Mouse (Mus musculus) intestine, embryonic 16.5 days (tissue): ENCODE data around the gene Slc7a14. TPM values are rescaled to one million over a fixed set of nuclear protein-coding genes. Genes with fewer than 3 reads are reported as not detected.

Experiments
- ATAC-seq: fragments of 200-750 bp; cut with Nextera tagmentation; 2 replicates; pipeline ENCODE4 v1.8.0; 2017; ENCODE audit warnings: moderate TSS enrichment, moderate library complexity
- H3K27ac ChIP-seq: fragments of 300-500 bp; sonication (generic); 2 replicates; pipeline ENCODE4 v1.5.1; 2014; ENCODE audit warnings: mild to moderate bottlenecking, low read length
- H3K27me3 ChIP-seq: fragments of 300-500 bp; sonication (generic); replicated peaks from 2 replicates; pipeline ENCODE4 v1.6.1; 2014; ENCODE audit warnings: low read length, control low read depth, mixed read lengths; ENCODE audit not compliant: control insufficient read depth, insufficient read depth
- H3K36me3 ChIP-seq: fragments of 300-500 bp; sonication (generic); 2 replicates; pipeline ENCODE4 v1.6.1; 2014; ENCODE audit warnings: low read length, control low read depth; ENCODE audit not compliant: control insufficient read depth, insufficient read depth
- H3K4me1 ChIP-seq: fragments of 300-500 bp; sonication (generic); 2 replicates; pipeline ENCODE4 v1.6.1; 2014; ENCODE audit warnings: low read length, control low read depth, mixed read lengths; ENCODE audit not compliant: control insufficient read depth, insufficient read depth
- H3K4me2 ChIP-seq: fragments of 300-500 bp; sonication (generic); 2 replicates; pipeline ENCODE4 v1.6.1; 2014; ENCODE audit warnings: low read depth, low read length, control low read depth
- H3K4me3 ChIP-seq: fragments of 300-500 bp; sonication (generic); 2 replicates; pipeline ENCODE4 v1.5.1; 2014; ENCODE audit warnings: mild to moderate bottlenecking, low read length
- H3K9ac ChIP-seq: fragments of 300-500 bp; sonication (generic); 2 replicates; pipeline ENCODE4 v1.6.1; 2014; ENCODE audit warnings: low read depth, low read length
- H3K9me3 ChIP-seq: fragments of 300-500 bp; sonication (generic); 2 replicates; pipeline ENCODE4 v1.6.1; 2016; ENCODE audit warnings: low read length, control low read depth; ENCODE audit not compliant: control insufficient read depth
- WGBS: fragments of 180-500 bp; shearing (Covaris S2); extraction: QIAGEN DNeasy Blood & Tissue Kit; methylation state at CpG from one replicate; pipeline ENCODE4 v1.1.7; 2014; 5-methylcytosine and 5-hydroxymethylcytosine counted together
- polyA plus RNA-seq: library from polyadenylated mRNA; unstranded; fragments of >200 nt; fragmentation: Nextera tagmentation; extraction: Ambion mirVana; gene quantifications from 2 replicates; pipeline ENCODE4 v1.2.1, GENCODE M21; 2015

Slc7a14 gene
- polyA plus RNA-seq, 1 experiment from 2014 or later, result 0.59 TPM

DNA sequence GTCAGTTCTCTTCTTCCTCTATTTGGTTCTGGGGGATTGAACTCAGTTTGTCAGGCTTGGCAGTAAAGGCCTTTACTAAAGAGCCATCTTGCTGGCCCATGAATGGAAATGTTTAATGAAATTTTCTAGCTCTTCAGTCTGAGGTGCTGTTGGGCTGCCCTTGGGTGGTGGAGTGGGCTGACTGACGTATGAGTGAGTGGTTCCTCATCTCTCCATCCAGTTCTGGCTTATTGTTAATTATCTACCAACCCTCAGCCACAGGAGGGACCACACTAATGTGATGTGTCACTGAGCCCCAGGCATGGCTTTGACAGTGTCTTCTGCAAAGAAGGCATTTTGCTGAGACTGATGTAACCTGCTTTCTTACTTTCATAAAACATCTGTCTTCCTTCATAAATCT is 66.7 kb downstream of the Slc7a14 start:
- Histone ChIP-seq H3K9me3 (no peaks in the 10 kb centered on the region), H3K4me1 (no peaks in the 10 kb centered on the region), H3K27me3 (no peaks in the 10 kb centered on the region), H3K27ac (no peak overlapping the region), H3K36me3 (no peaks in the 10 kb centered on the region), H3K9ac (no peak overlapping the region), H3K4me2 (no peak overlapping the region), H3K4me3 (no peak overlapping the region)
- no peak for ATAC-seq
- 67% methylated on average over 1 of the region's 1 CpGs for WGBS

DNA sequence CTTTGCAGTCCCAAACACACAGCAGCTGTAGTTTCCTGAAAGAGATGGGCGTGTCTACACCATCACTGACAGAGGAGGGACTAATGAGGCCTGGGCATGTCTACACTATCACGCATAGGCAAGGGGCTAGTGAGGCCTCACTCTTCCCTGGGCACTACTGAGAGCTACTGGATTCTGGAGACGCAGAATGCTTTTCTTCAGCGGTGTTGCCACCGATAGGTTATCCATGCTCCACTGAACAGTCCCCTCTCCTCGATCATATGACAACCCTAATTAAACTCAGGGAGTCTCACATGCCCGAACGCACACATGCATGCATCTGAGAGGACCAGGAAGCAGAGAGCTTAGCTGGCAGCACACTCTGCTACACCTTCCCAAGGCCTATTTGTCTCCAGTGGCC is 69.3 kb downstream of the Slc7a14 start:
- Histone ChIP-seq H3K36me3 (no peaks in the 10 kb centered on the region), H3K9ac (no peak overlapping the region), H3K27me3 (no peaks in the 10 kb centered on the region), H3K27ac (no peak overlapping the region), H3K4me1 (no peaks in the 10 kb centered on the region), H3K9me3 (no peaks in the 10 kb centered on the region), H3K4me2 (no peak overlapping the region), H3K4me3 (no peak overlapping the region)
- ATAC-seq, result no peak
- 87% methylated on average over 8 of the region's 8 CpGs for WGBS

DNA sequence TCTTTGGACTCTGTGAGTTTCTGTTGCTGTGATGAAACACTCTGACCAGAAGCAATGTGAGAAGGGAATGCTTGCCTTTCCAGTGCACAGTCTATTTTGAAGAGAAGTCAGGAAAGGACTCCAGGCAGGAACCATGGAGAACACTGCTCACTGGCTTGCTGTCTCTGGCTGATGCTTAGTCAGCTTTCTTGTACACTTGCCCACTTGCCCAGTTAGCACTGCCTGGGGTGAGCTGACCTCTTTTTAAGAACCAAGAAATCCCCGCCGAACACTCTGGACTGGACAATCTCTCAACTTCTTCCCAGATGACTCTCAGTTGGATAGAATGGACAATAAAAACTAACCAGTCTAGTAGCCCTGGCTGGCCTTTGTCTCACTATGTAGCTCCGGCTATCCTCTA is 70.5 kb downstream of the Slc7a14 start:
- Histone ChIP-seq H3K9me3 (no peaks in the 10 kb centered on the region), H3K27ac (no peak overlapping the region), H3K4me1 (no peaks in the 10 kb centered on the region), H3K36me3 (no peaks in the 10 kb centered on the region), H3K27me3 (no peaks in the 10 kb centered on the region), H3K9ac (no peak overlapping the region), H3K4me2 (no peak overlapping the region), H3K4me3 (no peak overlapping the region)
- ATAC-seq, result no peak
- WGBS, result 96% methylated on average over 3 of the region's 3 CpGs

DNA sequence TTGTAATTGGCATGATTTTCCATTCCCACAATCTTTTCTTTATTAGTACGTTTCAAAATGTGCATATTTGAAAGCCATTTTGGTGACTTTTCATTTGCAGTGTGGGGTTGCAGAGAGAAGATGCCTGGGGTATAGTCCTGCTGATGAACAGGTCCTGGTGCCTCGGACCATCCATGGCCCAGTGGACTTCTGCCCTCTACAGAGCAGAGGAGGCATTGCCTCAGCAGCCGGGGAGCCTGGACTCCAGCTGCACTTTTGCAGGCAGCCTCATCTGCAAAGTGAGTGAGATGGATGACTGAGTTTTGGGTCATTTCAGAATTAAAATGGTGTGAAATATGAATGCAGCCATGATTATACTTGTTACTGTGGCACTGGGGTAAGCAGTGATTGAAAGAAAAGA is 72.2 kb downstream of the Slc7a14 start:
- H3K4me1 ChIP-seq, result no peaks in the 10 kb centered on the region
- no peak overlapping the region for H3K9ac ChIP-seq
- 29% methylated on average over 3 of the region's 3 CpGs for WGBS
- H3K4me2 ChIP-seq, result no peak overlapping the region
- no peak overlapping the region for H3K27ac ChIP-seq
- H3K27me3 ChIP-seq, result no peaks in the 10 kb centered on the region
- H3K9me3 ChIP-seq, result no peaks in the 10 kb centered on the region
- H3K4me3 ChIP-seq, result no peak overlapping the region
- no peaks in the 10 kb centered on the region for H3K36me3 ChIP-seq
- ATAC-seq, result no peak

DNA sequence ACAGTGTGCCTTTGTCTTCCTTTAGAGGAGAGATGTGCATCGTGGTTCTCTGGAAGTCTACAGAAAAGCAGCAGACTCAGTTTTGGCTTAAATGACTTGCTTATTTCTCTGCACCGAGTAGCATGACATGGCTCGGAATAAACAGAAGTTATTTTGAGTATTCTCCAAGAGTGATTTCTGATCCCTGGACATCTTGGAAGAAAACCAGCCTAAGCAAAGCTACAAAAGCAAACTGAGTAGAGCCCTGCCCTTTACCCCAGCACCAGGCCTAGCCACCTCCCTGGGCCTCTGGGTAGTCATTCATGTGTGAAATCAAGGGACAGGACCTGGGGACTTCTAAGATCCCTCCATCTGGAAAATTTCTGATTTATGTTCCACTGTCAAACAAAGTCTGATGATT is 74.0 kb downstream of the Slc7a14 start:
- Histone ChIP-seq H3K27me3 (no peaks in the 10 kb centered on the region), H3K9ac (no peak overlapping the region), H3K4me1 (no peaks in the 10 kb centered on the region), H3K27ac (no peak overlapping the region), H3K4me2 (no peak overlapping the region), H3K36me3 (no peaks in the 10 kb centered on the region), H3K9me3 (no peaks in the 10 kb centered on the region), H3K4me3 (no peak overlapping the region)
- no peak for ATAC-seq
- 73% methylated on average over 3 of the region's 3 CpGs for WGBS

DNA sequence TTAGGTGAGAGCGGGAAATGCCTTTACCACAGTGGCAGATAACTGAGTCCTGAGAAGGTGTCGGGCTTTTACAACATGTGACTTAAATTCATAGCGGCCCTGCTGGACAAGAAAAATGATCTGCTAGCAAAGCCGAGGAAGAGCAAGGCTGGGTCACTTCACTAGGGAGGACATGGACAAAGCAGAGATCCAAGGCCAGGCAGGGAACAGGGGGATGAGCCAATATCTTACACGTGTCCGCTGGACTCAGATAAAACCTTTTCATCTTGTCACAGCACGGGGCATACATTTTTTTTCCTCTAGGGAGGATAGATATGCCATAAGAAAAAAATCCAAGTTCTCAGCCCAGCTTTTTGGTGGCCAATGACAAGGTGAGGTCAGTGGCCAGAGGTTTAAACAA is 75.8 kb downstream of the Slc7a14 start:
- Histone ChIP-seq H3K27ac (no peak overlapping the region), H3K4me1 (no peaks in the 10 kb centered on the region), H3K4me3 (no peak overlapping the region), H3K9me3 (no peaks in the 10 kb centered on the region), H3K27me3 (no peaks in the 10 kb centered on the region), H3K9ac (no peak overlapping the region), H3K36me3 (no peaks in the 10 kb centered on the region), H3K4me2 (no peak overlapping the region)
- ATAC-seq, result no peak
- WGBS, result 62% methylated on average over 7 of the region's 7 CpGs

DNA sequence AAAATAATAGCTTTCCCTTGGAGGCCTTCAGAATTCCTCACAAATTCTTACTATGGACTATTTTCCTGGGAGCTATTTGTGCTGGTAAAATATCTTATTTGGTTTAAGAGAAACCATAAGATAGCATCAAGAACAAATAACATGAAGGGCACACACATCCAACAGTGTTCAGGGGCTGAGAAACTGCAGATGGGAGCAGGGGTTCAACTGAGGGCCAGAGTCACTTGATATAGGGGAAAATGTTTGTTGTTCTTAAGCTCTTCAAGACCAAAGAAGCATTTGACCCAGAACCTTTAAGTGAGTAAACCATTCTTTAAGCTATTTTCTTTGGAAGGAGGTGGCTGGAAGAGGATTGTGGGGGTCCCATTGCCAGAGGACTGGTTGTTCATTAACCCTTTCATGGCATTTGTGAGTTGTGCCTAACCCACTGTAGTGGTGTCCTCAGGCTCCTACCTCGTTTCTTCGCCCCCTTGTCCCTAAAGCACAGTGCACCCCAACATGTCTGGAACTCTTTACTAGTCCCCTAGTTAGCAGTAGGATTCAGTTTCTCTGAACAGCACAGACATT is 76.3 kb downstream of the Slc7a14 start:
- Histone ChIP-seq H3K9ac (no peak overlapping the region), H3K27ac (no peak overlapping the region), H3K4me1 (no peaks in the 10 kb centered on the region), H3K4me2 (no peak overlapping the region), H3K36me3 (no peaks in the 10 kb centered on the region), H3K4me3 (no peak overlapping the region), H3K9me3 (no peaks in the 10 kb centered on the region), H3K27me3 (no peaks in the 10 kb centered on the region)
- 81% methylated on average over 2 of the region's 2 CpGs for WGBS
- no peak for ATAC-seq

DNA sequence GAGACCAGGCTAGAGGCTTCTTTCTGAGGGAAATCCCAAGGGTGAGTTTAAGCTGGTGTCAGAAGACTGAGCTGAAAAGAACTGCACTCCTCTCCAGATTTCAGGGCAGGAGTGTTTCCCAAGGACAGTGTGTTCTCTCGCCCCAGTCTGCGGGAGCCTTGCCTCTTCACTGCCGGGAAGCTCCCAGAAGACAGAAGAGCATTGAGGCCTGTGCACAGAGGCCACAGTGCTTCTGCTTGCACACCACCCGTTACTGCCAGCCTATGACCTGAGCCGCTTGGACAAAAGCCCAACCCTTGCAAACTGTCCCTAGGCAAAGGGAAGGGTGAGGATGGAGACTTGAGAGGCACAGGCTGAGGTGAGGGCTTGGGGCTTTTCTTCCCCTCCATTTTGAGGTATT is 80.9 kb downstream of the Slc7a14 start:
- Histone ChIP-seq H3K36me3 (no peaks in the 10 kb centered on the region), H3K27ac (no peak overlapping the region), H3K4me1 (no peaks in the 10 kb centered on the region), H3K27me3 (no peaks in the 10 kb centered on the region), H3K9ac (no peak overlapping the region), H3K4me3 (no peak overlapping the region), H3K9me3 (no peaks in the 10 kb centered on the region), H3K4me2 (no peak overlapping the region)
- no peak for ATAC-seq
- WGBS, result 71% methylated on average over 5 of the region's 5 CpGs

DNA sequence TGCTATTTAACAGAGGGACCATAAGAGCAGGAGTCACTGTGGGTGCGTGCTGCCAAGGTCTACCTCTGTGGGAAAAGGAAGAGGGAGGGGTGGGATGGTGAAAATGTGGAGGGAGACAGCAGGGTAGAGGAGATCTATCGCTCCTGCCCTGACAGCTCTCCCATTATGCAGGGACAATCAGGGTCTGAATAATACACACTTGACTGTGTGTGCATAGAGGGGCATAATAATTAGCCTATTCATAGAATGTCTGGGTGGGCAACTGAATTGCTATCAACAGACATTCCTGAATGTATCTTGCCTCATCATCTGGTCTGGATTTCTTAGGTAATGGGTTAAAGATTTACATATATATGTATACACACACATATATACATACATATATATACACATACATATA is 81.7 kb downstream of the Slc7a14 start:
- 78% methylated on average over 2 of the region's 2 CpGs for WGBS
- H3K27ac ChIP-seq, result no peak overlapping the region
- H3K9me3 ChIP-seq, result no peaks in the 10 kb centered on the region
- H3K36me3 ChIP-seq, result no peaks in the 10 kb centered on the region
- no peaks in the 10 kb centered on the region for H3K27me3 ChIP-seq
- no peaks in the 10 kb centered on the region for H3K4me1 ChIP-seq
- H3K9ac ChIP-seq, result no peak overlapping the region
- ATAC-seq, result no peak
- H3K4me3 ChIP-seq, result no peak overlapping the region
- H3K4me2 ChIP-seq, result no peak overlapping the region

DNA sequence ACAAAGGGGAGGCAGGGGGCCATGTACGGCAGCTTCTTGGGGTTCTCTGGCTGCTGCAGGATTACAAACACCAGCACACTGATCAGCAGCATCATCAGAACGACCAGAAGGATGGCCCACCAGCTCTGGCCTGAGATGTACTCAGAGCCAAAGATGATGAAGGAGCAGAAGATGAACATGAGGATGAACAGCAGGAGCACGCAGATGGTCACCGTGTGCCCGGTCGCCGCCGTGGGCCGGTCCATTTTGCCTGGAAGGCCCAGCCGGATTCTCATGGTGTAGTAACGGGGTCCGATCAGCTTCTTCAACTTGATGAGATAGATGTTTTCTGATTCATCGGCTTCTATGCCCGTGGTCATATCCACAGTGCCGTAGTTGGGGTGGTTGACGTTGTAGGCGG is 86.6 kb downstream of the Slc7a14 start:
- no peaks in the 10 kb centered on the region for H3K27me3 ChIP-seq
- ATAC-seq, result no peak
- H3K9me3 ChIP-seq, result no peaks in the 10 kb centered on the region
- no peak overlapping the region for H3K27ac ChIP-seq
- WGBS, result 96% methylated on average over 17 of the region's 17 CpGs
- no peaks in the 10 kb centered on the region for H3K4me1 ChIP-seq
- no peaks in the 10 kb centered on the region for H3K36me3 ChIP-seq
- no peak overlapping the region for H3K4me2 ChIP-seq
- H3K9ac ChIP-seq, result no peak overlapping the region
- H3K4me3 ChIP-seq, result no peak overlapping the region
